8 mouse cellular contexts compared by ENCODE assay signal in the genomic region with DNA sequence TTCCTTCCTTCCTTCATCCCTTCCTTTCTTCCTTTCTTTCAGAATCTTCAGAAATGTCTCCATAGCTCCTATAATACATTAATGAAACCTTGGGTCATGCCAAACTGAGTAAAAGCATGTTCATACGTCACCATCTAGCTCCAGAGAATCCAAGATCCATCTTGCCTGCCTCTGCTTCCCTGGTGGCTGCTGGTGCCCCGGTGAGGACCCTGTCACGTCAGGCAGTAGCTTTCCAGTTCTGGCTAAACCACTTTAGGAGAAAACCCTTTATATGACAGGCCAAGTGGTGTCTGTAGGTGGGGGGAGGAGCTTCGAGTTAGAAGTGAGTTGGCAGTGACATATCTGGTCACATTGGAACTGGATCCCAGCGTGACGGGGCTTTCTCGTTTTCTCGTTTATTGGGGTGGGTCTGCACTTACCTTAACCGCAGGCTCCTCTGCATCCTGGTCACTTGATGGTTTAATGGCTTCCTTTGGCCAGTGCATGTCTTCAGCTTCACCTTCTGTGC. TPM values are rescaled to one million over a fixed set of nuclear protein-coding genes. Genes with fewer than 3 reads are reported as not detected.
DNase-seq lines count a peak whose midpoint lies in the region; TF ChIP-seq lines count a peak whose summit lies in the region.

A gene (minus strand): TSS at position 249 of the 508 bp plus-strand sequence.

- TF ChIP-seq POLR2A in cerebellum, adult 2 months (IDR thresholded peaks at IDR 0.05; ENCODE audit: borderline replicate concordance, insufficient read depth, low read length): no peak

- H3K4me3 ChIP-seq in cerebellum, adult 2 months (replicated peaks; ENCODE audit: insufficient read depth, low read depth, low read length): no peak within 1 kb of the TSS

- TF ChIP-seq CTCF in cerebellum, adult 2 months (IDR thresholded peaks at IDR 0.05; ENCODE audit: borderline replicate concordance, insufficient read depth, low read depth, low read length): no peak

- peaks cover 4% of the 10 kb centered on the region; the same call in 1 of the 2 replicates for H3K4me1 ChIP-seq in cerebellum, adult 2 months (ENCODE audit: control insufficient read depth, insufficient read depth, low read length)

- no peak for DNase-seq in cerebellum, adult 2 months
- DNase-seq in cerebellum, adult 11 months: no peak
- DNase-seq in urinary bladder, adult 2 months (ENCODE audit: low spot score): no peak
- DNase-seq in urinary bladder, postnatal 14 days (ENCODE audit: low spot score): no peak
- DNase-seq in layer of hippocampus, postnatal 10 days (ENCODE audit: low spot score in 2 of 2): no peak
- DNase-seq in yolk sac, embryonic 10.5 days (ENCODE audit: low spot score): no peak
- DNase-seq in thymus, adult 18-20 months: no peak
- DNase-seq in right cerebral cortex, postnatal 36 days (ENCODE audit: low spot score in 2 of 2): no peak

- no peak within 1 kb of the TSS for H3K27ac ChIP-seq in cerebellum, adult 2 months (ENCODE audit: insufficient read depth, low read length)

- no peaks in the 10 kb centered on the region for H3K27me3 ChIP-seq in cerebellum, adult 2 months (ENCODE audit: control insufficient read depth, insufficient read depth, low read length)

- 73% methylated on average over 9 of the region's 9 CpGs for WGBS in cerebellum, adult 2 months

RNA-seq across cellular contexts. Expression of the gene that starts here (rescaled TPM):
- polyA plus RNA-seq in cerebellum, adult 2 months (2012; rRNA removed): 34.4 and 37.3 TPM in 2 replicates
- polyA plus RNA-seq in urinary bladder, adult 2 months (2012; rRNA removed): 25.3 and 40.7 TPM in 2 replicates
- 10 to 100 TPM; 53.6 to 56.6 TPM for total RNA-seq in layer of hippocampus, postnatal 10 days (2021)
